Mouse (Mus musculus) lung, adult 2 months (tissue): ENCODE measurements around the gene Pfpl.

ENCODE experiments used
- CTCF ChIP-seq: fragments of 200-500 bp; IDR thresholded peaks from 2 replicates; pipeline ENCODE4 v1.5.1; 2011; ENCODE audit warnings: mild to moderate bottlenecking, low read length, control low read depth; ENCODE audit not compliant: insufficient read depth
- POLR2A ChIP-seq: fragments of 200-500 bp; IDR thresholded peaks from 2 replicates; pipeline ENCODE4 v1.6.1; 2011; ENCODE audit warnings: low read depth, mild to moderate bottlenecking, control low read depth, low read length, borderline replicate concordance; ENCODE audit errors: extremely low read depth

GRCm38 (mm10) chr19:12473951-12474350 is 46.2 kb downstream of the Pfpl start:
- TF ChIP-seq POLR2A (no peak), CTCF (no peak)
